Mouse (Mus musculus): ENCODE data around the gene Klk11. TPM values are rescaled to one million over a fixed set of nuclear protein-coding genes. Genes with fewer than 3 reads are reported as not detected.

The Klk11 gene
- polyA plus RNA-seq, 1 experiment from 2014 or later: not detected

Other genes with a start within 250 kb of the Klk11 start
- 1.2 and 1.8 TPM in 2 replicates for gene Cd33, start 230.2 kb upstream of the Klk11 start, polyA plus RNA-seq (2014; fragmentation: Nextera tagmentation; extraction: Ambion mirVana)
- gene Zfp658, start 212.3 kb upstream of the Klk11 start, polyA plus RNA-seq (2014; fragmentation: Nextera tagmentation; extraction: Ambion mirVana): 6.7 and 7.7 TPM in 2 replicates
- gene Zfp719, start 195.0 kb upstream of the Klk11 start, polyA plus RNA-seq (2014; fragmentation: Nextera tagmentation; extraction: Ambion mirVana): 17.1 and 18.5 TPM in 2 replicates
- gene Zfp819, start 167.4 kb upstream of the Klk11 start, polyA plus RNA-seq (2014; fragmentation: Nextera tagmentation; extraction: Ambion mirVana): 0.43 and 1.3 TPM in 2 replicates
- gene Ceacam18, start 139.9 kb upstream of the Klk11 start, polyA plus RNA-seq (2014; fragmentation: Nextera tagmentation; extraction: Ambion mirVana): not detected in 2 replicates
- 0.42 and 0.46 TPM in 2 replicates for gene Siglece, start 114.4 kb upstream of the Klk11 start, polyA plus RNA-seq (2014; fragmentation: Nextera tagmentation; extraction: Ambion mirVana)
- gene Ctu1, start 102.6 kb upstream of the Klk11 start, polyA plus RNA-seq (2014; fragmentation: Nextera tagmentation; extraction: Ambion mirVana): 9.0 and 9.7 TPM in 2 replicates
- gene Klk14, start 84.2 kb upstream of the Klk11 start, polyA plus RNA-seq (2014; fragmentation: Nextera tagmentation; extraction: Ambion mirVana): not detected in 2 replicates
- 0.13 TPM in 1 of 2 replicates, not detected in the other for gene Klk13, start 62.0 kb upstream of the Klk11 start, polyA plus RNA-seq (2014; fragmentation: Nextera tagmentation; extraction: Ambion mirVana)
- gene Klk12, start 5.7 kb upstream of the Klk11 start, polyA plus RNA-seq (2014; fragmentation: Nextera tagmentation; extraction: Ambion mirVana): not detected in 2 replicates
- gene Klk10, start 6.4 kb downstream of the Klk11 start, polyA plus RNA-seq (2014; fragmentation: Nextera tagmentation; extraction: Ambion mirVana): 0.32 and 0.53 TPM in 2 replicates
- 0.23 TPM in 1 of 2 replicates, not detected in the other for gene Klk9, start 17.3 kb downstream of the Klk11 start, polyA plus RNA-seq (2014; fragmentation: Nextera tagmentation; extraction: Ambion mirVana)
- 10.9 and 11.0 TPM in 2 replicates for gene Klk8, start 23.0 kb downstream of the Klk11 start, polyA plus RNA-seq (2014; fragmentation: Nextera tagmentation; extraction: Ambion mirVana)
- 0.11 TPM in 1 of 2 replicates, not detected in the other for gene Klk7, start 36.7 kb downstream of the Klk11 start, polyA plus RNA-seq (2014; fragmentation: Nextera tagmentation; extraction: Ambion mirVana)
- not detected in 2 replicates for gene Klk6, start 49.9 kb downstream of the Klk11 start, polyA plus RNA-seq (2014; fragmentation: Nextera tagmentation; extraction: Ambion mirVana)
- gene Klk5, start 67.4 kb downstream of the Klk11 start, polyA plus RNA-seq (2014; fragmentation: Nextera tagmentation; extraction: Ambion mirVana): 0.31 and 0.39 TPM in 2 replicates
- 0.20 TPM in 1 of 2 replicates, not detected in the other for gene Klk4, start 106.6 kb downstream of the Klk11 start, polyA plus RNA-seq (2014; fragmentation: Nextera tagmentation; extraction: Ambion mirVana)
- gene Klk15, start 159.1 kb downstream of the Klk11 start, polyA plus RNA-seq (2014; fragmentation: Nextera tagmentation; extraction: Ambion mirVana): not detected in 2 replicates
- gene Klk1b8, start 176.1 kb downstream of the Klk11 start, polyA plus RNA-seq (2014; fragmentation: Nextera tagmentation; extraction: Ambion mirVana): not detected in 2 replicates
- gene Klk1b1, start 192.1 kb downstream of the Klk11 start, polyA plus RNA-seq (2014; fragmentation: Nextera tagmentation; extraction: Ambion mirVana): not detected in 2 replicates
- gene Klk1b9, start 201.5 kb downstream of the Klk11 start, polyA plus RNA-seq (2014; fragmentation: Nextera tagmentation; extraction: Ambion mirVana): not detected in 2 replicates
- not detected in 2 replicates for gene Klk1b11, start 221.3 kb downstream of the Klk11 start, polyA plus RNA-seq (2014; fragmentation: Nextera tagmentation; extraction: Ambion mirVana)
- gene Klk1b26, start 237.6 kb downstream of the Klk11 start, polyA plus RNA-seq (2014; fragmentation: Nextera tagmentation; extraction: Ambion mirVana): not detected in 2 replicates